Comparison of ENCODE assay signal across 12 mouse cellular contexts in genomic region chr5:33211254-33211653, GRCm38 (mm10). TPM values are rescaled to one million over a fixed set of nuclear protein-coding genes. Genes with fewer than 3 reads are reported as not detected.
"Had no signal": no experiment of that assay in that cellular context is flagged by ENCODE, and none has a peak within 500 bp of the region (broad histone marks: within the 10 kb centered on the region; RNA-seq: fewer than 3 reads in every experiment).

No protein-coding gene starts in this region.

- DNase-seq: gastrocnemius, adult 2 months; gastrocnemius, postnatal 10 days; gastrocnemius, postnatal 25 days; heart, adult 2 months; heart, postnatal 14 days; heart, postnatal 4 days; kidney, adult 18-20 months; kidney, adult 9 months; kidney, postnatal 25 days; liver; liver, embryonic 13.5 days had no signal

RNA-seq across cellular contexts. Expression of gene Spon2, which starts 7.0 kb away (rescaled TPM):
- total RNA-seq: granulocyte monocyte progenitor cell, adult 5-6 weeks had no signal
